Mouse (Mus musculus) MEL (cell line): ENCODE data around the gene Retsat. TPM values are rescaled to one million over a fixed set of nuclear protein-coding genes. Genes with fewer than 3 reads are reported as not detected.

Experiments used
- DNase-seq: peaks from one replicate; pipeline ENCODE4 v3.0.0; 2011; ENCODE audit warnings: low read depth, low spot score
- H3K27ac ChIP-seq: 2 replicates; pipeline ENCODE4 v1.5.1; 2012; ENCODE audit warnings: low read depth, mild to moderate bottlenecking, control low read depth, low read length, moderate library complexity; ENCODE audit not compliant: control insufficient read depth
- H3K27me3 ChIP-seq, 2 experiments: fragments of 150-350 bp in 1 of 2; sonication (generic) in 1 of 2; 2 replicates each; pipeline ENCODE4 v1.6.1; 2012; ENCODE audit warnings: low read length in 2 of 2, mild to moderate bottlenecking in 2 of 2, improper control_type of control experiment in 1 of 2, moderate library complexity in 1 of 2; ENCODE audit not compliant: insufficient read depth in 2 of 2, control insufficient read depth in 1 of 2
- H3K36me3 ChIP-seq, 2 experiments: 2 replicates each; pipeline ENCODE4 v1.6.1; 2012 to 2014; ENCODE audit warnings: low read length in 2 of 2, improper control_type of control experiment in 1 of 2, inconsistent platforms in 1 of 2, mild to moderate bottlenecking in 1 of 2; ENCODE audit not compliant: insufficient read depth in 2 of 2, control insufficient read depth in 1 of 2
- H3K4me1 ChIP-seq, 2 experiments: fragments of 150-350 bp in 1 of 2; sonication (generic) in 1 of 2; 2 replicates each; pipeline ENCODE4 v1.6.1; 2012; ENCODE audit warnings: low read length in 2 of 2, improper control_type of control experiment in 1 of 2, mild to moderate bottlenecking in 1 of 2; ENCODE audit not compliant: insufficient read depth in 2 of 2, control insufficient read depth in 1 of 2
- H3K4me3 ChIP-seq, 2 experiments: fragments of 150-350 bp in 1 of 2; sonication (generic) in 1 of 2; 2 replicates each; pipeline ENCODE4 v1.5.1; 2012; ENCODE audit warnings: low read depth in 2 of 2, low read length in 2 of 2, mild to moderate bottlenecking in 2 of 2, moderate library complexity in 2 of 2, control low read depth in 1 of 2, improper control_type of control experiment in 1 of 2; ENCODE audit not compliant: control insufficient read depth in 1 of 2, insufficient read depth in 1 of 2
- H3K79me2 ChIP-seq: 2 replicates; pipeline ENCODE4 v1.6.1; 2012; ENCODE audit warnings: mild to moderate bottlenecking, low read length, moderate library complexity; ENCODE audit not compliant: control insufficient read depth, poor library complexity, insufficient read depth
- H3K9ac ChIP-seq: 2 replicates; pipeline ENCODE4 v1.6.1; 2012; ENCODE audit warnings: low read depth, mild to moderate bottlenecking, control low read depth, low read length, moderate library complexity; ENCODE audit not compliant: control insufficient read depth, poor library complexity, severe bottlenecking
- H3K9me3 ChIP-seq: fragments of 150-350 bp; sonication (generic); replicated peaks from 2 replicates; pipeline ENCODE4 v1.6.1; 2012; ENCODE audit warnings: mild to moderate bottlenecking, low read length, improper control_type of control experiment, moderate library complexity; ENCODE audit not compliant: insufficient read depth
- BHLHE40 ChIP-seq: IDR thresholded peaks from 2 replicates; pipeline ENCODE4 v1.6.1; 2012; ENCODE audit warnings: low read depth, mild to moderate bottlenecking, inconsistent platforms, low read length, improper control_type of control experiment, borderline replicate concordance
- E2F4 ChIP-seq: IDR thresholded peaks from 2 replicates; pipeline ENCODE4 v1.6.1; 2011; ENCODE audit warnings: low read depth, low read length, improper control_type of control experiment, borderline replicate concordance
- GABPA ChIP-seq: IDR thresholded peaks from 2 replicates; pipeline ENCODE4 v1.6.1; 2012; ENCODE audit warnings: low read depth, mild to moderate bottlenecking, inconsistent platforms, low read length, improper control_type of control experiment, moderate library complexity
- MAFK ChIP-seq: IDR thresholded peaks from 2 replicates; pipeline ENCODE4 v1.6.1; 2011; ENCODE audit warnings: low read depth, mild to moderate bottlenecking, low read length, improper control_type of control experiment, borderline replicate concordance
- MAX ChIP-seq: IDR thresholded peaks from 2 replicates; pipeline ENCODE4 v1.6.1; 2011; ENCODE audit warnings: low read length, improper control_type of control experiment
- MAZ ChIP-seq: IDR thresholded peaks from 2 replicates; pipeline ENCODE4 v1.6.1; 2012; ENCODE audit warnings: low read depth, mild to moderate bottlenecking, inconsistent platforms, low read length, improper control_type of control experiment
- MEF2A ChIP-seq: IDR thresholded peaks from 2 replicates; pipeline ENCODE4 v1.6.1; 2014; ENCODE audit warnings: low read depth, mild to moderate bottlenecking, inconsistent platforms, low read length, improper control_type of control experiment; ENCODE audit not compliant: poor library complexity, insufficient replicate concordance, severe bottlenecking; ENCODE audit errors: extremely low read depth
- MXI1 ChIP-seq: IDR thresholded peaks from 2 replicates; pipeline ENCODE4 v1.6.1; 2011; ENCODE audit warnings: mild to moderate bottlenecking, low read depth, low read length, improper control_type of control experiment
- NRF1 ChIP-seq: IDR thresholded peaks from 2 replicates; pipeline ENCODE4 v1.6.1; 2014; ENCODE audit warnings: low read depth, mild to moderate bottlenecking, inconsistent platforms, low read length, improper control_type of control experiment, moderate library complexity; ENCODE audit not compliant: poor library complexity, insufficient read depth, severe bottlenecking
- SIN3A ChIP-seq: IDR thresholded peaks from 2 replicates; pipeline ENCODE4 v1.6.1; 2012; ENCODE audit warnings: low read length, improper control_type of control experiment, inconsistent platforms
- TAL1 ChIP-seq: IDR thresholded peaks from 2 replicates; pipeline ENCODE4 v1.6.1; 2012; ENCODE audit warnings: mild to moderate bottlenecking, inconsistent platforms, low read length, moderate library complexity, mixed read lengths
- TCF12 ChIP-seq: IDR thresholded peaks from 2 replicates; pipeline ENCODE4 v1.6.1; 2014; ENCODE audit warnings: low read depth, mild to moderate bottlenecking, inconsistent platforms, low read length, improper control_type of control experiment, moderate library complexity
- UBTF ChIP-seq: IDR thresholded peaks from 2 replicates; pipeline ENCODE4 v1.6.1; 2012; ENCODE audit warnings: low read depth, mild to moderate bottlenecking, inconsistent platforms, low read length, improper control_type of control experiment, moderate library complexity, borderline replicate concordance; ENCODE audit not compliant: insufficient read depth
- USF1 ChIP-seq: IDR thresholded peaks from 2 replicates; pipeline ENCODE4 v1.6.1; 2014; ENCODE audit warnings: low read depth, mild to moderate bottlenecking, inconsistent platforms, low read length, improper control_type of control experiment, moderate library complexity
- USF2 ChIP-seq, 2 experiments: IDR thresholded peaks; 2 replicates each; pipeline ENCODE4 v1.6.1; 2011 to 2012; ENCODE audit warnings: improper control_type of control experiment in 2 of 2, low read length in 2 of 2, borderline replicate concordance in 1 of 2, inconsistent platforms in 1 of 2, low read depth in 1 of 2, mild to moderate bottlenecking in 1 of 2; ENCODE audit not compliant: insufficient read depth in 1 of 2
- ZKSCAN1 ChIP-seq: IDR thresholded peaks from 2 replicates; pipeline ENCODE4 v1.6.1; 2012; ENCODE audit warnings: low read depth, mild to moderate bottlenecking, inconsistent platforms, low read length, improper control_type of control experiment, moderate library complexity
- ZMIZ1 ChIP-seq: IDR thresholded peaks from 2 replicates; pipeline ENCODE4 v1.6.1; 2012; ENCODE audit warnings: low read depth, mild to moderate bottlenecking, inconsistent platforms, low read length, improper control_type of control experiment, moderate library complexity
- ZNF384 ChIP-seq: IDR thresholded peaks from 2 replicates; pipeline ENCODE4 v1.6.1; 2012; ENCODE audit warnings: low read depth, mild to moderate bottlenecking, inconsistent platforms, low read length, improper control_type of control experiment
- polyA plus RNA-seq, 2 experiments: library from polyadenylated mRNA; stranded (reverse) in 1 of 2; unstranded in 1 of 2; fragments of >175 nt in 1 of 2; fragments of >200 nt in 1 of 2; gene quantifications; 2 replicates each; pipeline versions ENCODE4 v1.2.1 to v1.2.4; 2012; ENCODE audit warnings: low replicate concordance in 2 of 2, low read depth in 1 of 2; ENCODE audit not compliant: insufficient read length in 2 of 2, insufficient read depth in 1 of 2, missing spikeins in 1 of 2
- total RNA-seq: library from RNA; depleted of rRNA; stranded (reverse); fragments of 300-350 nt; gene quantifications from 2 replicates; pipeline ENCODE4 v1.2.3, GENCODE M21; 2012

The Retsat gene
- total and polyA plus RNA-seq, 3 experiments = 40.3 to 61.5 TPM; not detected in 1

DNA sequence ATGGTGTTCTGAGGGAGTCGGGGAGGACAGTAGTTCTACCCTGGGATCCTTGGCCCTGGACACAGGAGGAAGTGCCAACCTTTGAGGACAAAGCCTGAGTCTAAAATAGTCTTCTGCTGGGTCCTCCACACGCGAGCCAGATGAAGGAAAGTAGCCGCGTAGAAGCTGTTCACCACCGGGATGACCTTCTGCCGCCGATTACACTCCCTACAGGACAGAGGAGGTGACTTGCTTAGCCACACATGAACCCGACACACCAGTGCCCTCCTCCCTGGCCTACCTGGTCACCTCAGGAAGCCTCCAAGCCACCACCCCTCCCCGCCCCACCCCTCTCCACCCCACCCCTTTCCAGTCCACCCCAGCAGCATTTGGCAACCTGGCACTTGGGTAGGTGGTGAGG is 29.5 kb upstream of the Retsat start:
- Histone ChIP-seq H3K27ac (no peak overlapping the region), H3K9ac (no peak overlapping the region), H3K79me2 (no peaks in the 10 kb centered on the region), H3K9me3 (no peaks in the 10 kb centered on the region), H3K4me1 (no peaks in the 10 kb centered on the region), H3K36me3 (no peaks in the 10 kb centered on the region), H3K4me3 (no peak overlapping the region), H3K27me3 (no peaks in the 10 kb centered on the region)
- no peak for DNase-seq
- no peak for TF ChIP-seq UBTF
- no peak for TF ChIP-seq ZNF384
- no peak for TF ChIP-seq MAX
- TF ChIP-seq MEF2A = no peak
- TF ChIP-seq USF1 = no peak
- TF ChIP-seq MAFK = no peak
- no peak for TF ChIP-seq SIN3A
- no peak for TF ChIP-seq MXI1
- TF ChIP-seq TCF12 = no peak
- no peak for TF ChIP-seq ZKSCAN1
- no peak for TF ChIP-seq ZMIZ1
- no peak for TF ChIP-seq NRF1
- TF ChIP-seq GABPA = no peak
- no peak for TF ChIP-seq USF2 (IDR thresholded peaks at IDR 0.05; ENCODE audit: borderline replicate concordance in 1 of 2, insufficient read depth in 1 of 2, low read depth in 1 of 2, low read length in 2 of 2)
- no peak for TF ChIP-seq MAZ

DNA sequence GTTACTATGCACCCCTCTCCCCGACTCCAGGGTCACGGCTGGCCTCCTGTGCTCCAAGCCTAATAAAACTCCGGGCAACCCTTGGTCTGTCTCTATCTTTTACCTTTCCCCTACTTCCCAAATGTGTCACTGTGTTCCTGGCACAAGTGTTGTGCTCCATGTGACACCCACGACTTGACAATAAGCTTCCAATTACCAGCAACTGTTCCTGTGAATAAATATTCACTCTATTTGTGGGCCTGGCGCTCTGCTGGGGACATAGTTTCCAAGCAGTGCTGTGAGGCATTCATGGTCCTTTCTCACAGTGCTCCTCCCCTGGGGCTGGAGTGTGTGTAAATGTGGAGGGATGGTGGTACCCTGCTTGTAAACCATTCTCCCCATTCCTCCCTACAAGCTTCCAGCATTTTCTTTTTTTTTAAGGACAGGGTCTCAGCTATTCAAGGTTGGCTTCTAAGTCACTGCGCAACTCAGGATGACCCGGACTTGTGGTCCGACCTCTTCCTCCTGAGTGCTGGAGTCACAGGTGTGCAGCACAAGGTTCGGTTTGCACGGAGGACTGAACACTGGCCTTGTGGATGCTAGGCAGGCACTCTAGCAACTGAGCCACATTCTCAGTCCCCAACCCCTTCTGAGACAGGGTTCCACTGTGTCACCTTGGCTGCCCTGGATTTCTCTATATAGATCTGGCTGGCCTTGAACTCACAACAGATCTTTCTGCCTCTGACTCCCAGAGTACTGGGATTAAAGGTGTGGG is 27.5 kb upstream of the Retsat start:
- TF ChIP-seq BHLHE40 = no peak
- no peak for TF ChIP-seq E2F4
- no peak for TF ChIP-seq NRF1
- TF ChIP-seq TAL1 = no peak
- H3K27me3 ChIP-seq = no peaks in the 10 kb centered on the region
- peaks cover 0 to 2% of the 10 kb centered on the region in 2 experiments; a peak in 1 of 4 replicates for H3K4me1 ChIP-seq
- peaks cover 0 to under 1% of the 10 kb centered on the region in 2 experiments; a peak in 1 of 4 replicates for H3K36me3 ChIP-seq
- H3K79me2 ChIP-seq = no peaks in the 10 kb centered on the region
- no peak overlapping the region for H3K9ac ChIP-seq
- no peak overlapping the region for H3K27ac ChIP-seq
- DNase-seq = no peak
- H3K4me3 ChIP-seq = no peak overlapping the region
- no peaks in the 10 kb centered on the region for H3K9me3 ChIP-seq
